Mouse (Mus musculus): ENCODE results near the gene Celf2.

DNA sequence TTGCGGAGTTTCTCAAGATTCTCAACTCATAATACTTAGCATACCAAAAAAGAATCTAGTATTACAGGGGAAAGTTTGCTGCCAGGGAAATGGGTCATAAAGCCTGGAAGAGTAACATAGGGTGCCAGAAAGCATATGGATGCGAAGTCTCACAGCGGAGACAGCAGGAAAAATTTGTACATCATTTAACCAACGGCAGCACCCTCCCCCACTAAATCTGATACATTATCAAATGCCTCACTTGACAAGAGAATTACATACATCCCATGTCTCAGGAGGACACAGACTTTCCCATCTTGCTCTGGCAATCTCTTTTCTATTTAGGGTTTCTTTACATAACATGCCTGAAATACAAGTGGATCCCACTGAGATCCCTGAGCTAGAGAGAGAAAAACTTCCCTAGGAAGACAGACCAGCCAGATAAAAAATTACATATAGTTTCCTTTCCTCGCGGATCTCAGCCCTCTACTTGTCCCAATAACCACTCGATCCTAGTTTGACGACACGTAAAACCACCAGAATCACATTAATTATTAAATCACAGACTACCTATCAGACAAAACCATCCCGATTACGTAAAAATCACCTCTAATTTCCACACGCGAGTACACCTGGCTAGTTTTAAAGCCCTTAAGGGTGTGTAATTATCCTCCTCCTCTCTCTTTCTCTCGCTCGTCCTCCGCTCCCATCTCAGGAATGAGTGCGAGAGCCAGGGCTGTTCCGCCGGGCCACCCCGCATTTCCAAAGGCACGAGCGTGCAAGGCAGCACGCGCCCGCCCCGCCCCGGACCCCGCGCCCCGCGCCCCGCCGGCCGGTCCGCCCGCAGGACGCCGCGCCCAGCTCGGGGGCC, 637.9 kb downstream of the Celf2 start:
- TF ChIP-seq CTCF (IDR thresholded peaks at IDR 0.05; ENCODE audit: control insufficient read depth, insufficient read depth, insufficient replicate concordance, low read depth, low read length) (no peak), POLR2A (IDR thresholded peaks at IDR 0.05; ENCODE audit: control insufficient read depth, low read depth, low read length) (no peak)
